Mouse (Mus musculus): ENCODE measurements around the gene Trmu.

DNA sequence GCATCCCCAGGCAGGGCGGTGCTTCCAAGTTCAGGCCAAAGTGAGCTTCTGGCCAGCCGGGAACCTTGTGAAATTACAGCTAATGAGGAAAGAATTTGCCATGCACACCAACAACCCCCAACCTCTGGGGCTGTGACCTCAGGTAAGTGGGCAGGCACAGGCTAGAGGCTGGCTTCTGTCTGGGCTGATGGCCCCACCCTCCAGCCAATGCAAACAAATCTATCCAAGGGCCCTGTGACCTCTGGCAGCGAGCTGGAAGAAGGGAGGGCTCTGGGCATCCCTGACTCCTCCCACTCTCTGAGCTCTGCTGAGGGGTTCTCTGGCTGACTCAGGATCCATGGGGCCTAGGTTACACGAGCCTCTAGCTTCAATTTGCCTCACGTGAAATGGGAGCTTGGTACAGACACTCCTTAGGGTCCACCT is 56.5 kb downstream of the Trmu start:
- TF ChIP-seq E2F4 (IDR thresholded peaks at IDR 0.05; ENCODE audit: insufficient read depth) (no peak), POLR2A (IDR thresholded peaks at IDR 0.05; ENCODE audit: insufficient read length, low read depth) (no peak), TCF3 (IDR thresholded peaks at IDR 0.05; ENCODE audit: insufficient read length, low read depth) (no peak)

Measured in myocyte (in vitro differentiated cells).